Mouse (Mus musculus): ENCODE measurements at regions not wholly inside any gene's neighbourhood (a gene's known extent, or its start where the extent isn't known, plus 50 kb on each side); places are given as distances from the start of the nearest gene placed in this dataset.

DNA sequence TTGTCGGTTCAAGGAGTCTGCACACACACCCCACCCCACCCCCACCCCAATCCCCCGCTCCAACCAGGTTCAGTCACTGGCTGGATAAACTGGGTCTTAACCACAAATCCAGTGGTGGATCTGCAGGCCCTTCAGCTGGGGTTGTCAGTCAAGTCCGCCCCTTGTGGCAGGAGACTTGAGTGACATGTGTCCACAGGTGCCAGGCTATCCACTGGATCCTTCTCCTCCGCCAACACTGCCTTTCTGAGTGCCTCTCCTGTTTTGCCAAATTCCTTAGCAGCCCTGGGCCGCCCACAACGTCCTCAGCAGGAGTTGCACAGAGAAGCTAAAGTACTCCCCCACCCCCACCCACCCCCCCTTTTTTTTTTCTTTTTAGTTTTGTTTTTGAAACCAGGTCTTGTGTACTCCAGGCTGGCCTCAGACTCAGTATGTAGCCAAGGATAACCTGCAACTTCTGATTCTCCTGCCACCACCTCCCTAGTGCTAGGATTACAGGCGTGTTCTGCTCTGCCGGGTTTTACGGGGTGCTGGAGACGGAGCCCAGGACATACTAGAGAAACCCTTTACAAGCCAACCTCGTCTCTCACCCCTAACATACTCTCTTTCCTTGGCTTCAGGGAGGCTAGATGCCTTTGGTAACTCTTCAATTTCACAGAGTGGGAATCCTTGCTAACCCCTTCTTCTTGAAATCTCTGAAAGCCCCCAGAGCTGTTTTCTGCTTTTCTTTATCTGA, 57.2 kb upstream of the Zfp280d start:
- in situ Hi-C loops (cut with MboI, MseI) = no loop called here

DNA sequence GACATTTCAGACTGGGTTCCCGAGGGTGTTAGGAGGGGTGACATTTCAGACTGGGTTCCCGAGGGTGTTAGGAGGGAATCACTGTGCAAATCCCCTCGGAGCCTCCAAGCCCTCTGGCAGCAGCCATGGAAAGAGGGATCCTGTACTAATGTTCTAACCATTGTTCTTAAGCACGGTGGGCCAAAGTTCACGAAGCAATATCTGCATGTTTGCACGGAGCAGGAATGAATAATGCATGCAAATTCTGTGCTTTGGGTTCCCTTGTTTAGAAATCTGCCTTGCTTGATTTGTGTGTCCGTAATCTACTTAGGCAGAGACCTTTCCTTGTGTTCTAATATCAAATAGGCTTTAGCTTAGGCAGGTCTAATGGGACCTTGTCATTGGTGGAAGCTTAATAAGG, 55.9 kb upstream of the Zfp280d start:
- in situ Hi-C loops (cut with MboI, MseI) = no loop called here

DNA sequence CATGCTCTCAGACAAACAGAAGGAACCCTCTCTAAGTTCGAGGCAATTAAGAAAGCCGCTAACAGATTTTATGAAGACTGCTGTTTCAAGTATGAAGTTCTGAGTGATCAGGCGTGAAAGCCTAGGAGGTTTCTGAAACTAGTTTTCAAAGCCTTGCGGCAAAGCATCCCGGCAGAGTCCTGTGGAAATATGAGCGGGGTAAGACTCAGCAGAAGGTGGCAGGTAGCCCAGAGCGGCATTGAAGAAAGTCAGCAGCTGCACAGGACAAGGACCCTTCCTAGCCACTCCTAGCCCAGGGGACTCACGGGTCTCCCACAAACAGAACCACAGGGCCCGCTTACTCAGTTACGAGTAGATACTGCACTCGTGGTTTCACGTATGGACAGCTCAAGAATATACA, 54.8 kb upstream of the Zfp280d start:
- in situ Hi-C loops (cut with MboI, MseI) = no loop called here

DNA sequence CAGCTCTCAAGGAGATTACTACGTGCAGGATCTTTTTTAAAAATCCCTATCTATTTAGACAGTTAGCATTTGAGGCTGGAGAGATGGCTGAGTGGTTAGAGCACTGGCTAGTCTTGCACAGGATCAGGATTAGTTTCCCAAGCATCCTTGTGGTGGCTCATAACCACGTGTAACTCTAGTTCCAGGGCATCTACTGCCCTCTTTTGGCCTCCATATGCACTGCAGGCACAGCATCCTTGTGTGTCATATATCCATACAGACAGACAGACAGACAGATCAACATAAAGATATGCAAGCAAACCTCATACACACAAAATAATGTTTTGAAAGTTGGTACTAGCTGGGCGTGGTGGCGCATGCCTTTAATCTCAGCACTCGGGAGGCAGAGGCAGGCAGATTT, 53.3 kb upstream of the Zfp280d start:
- in situ Hi-C loops (cut with MboI, MseI) = no loop called here
